Comparison of ENCODE assay signal across 8 mouse cellular contexts in genomic region chr12:98900341-98900880, GRCm38 (mm10). TPM values are rescaled to one million over a fixed set of nuclear protein-coding genes. Genes with fewer than 3 reads are reported as not detected.
DNase-seq lines count a peak whose midpoint lies in the region; ATAC-seq and TF ChIP-seq lines count a peak whose summit lies in the region.

No protein-coding gene starts in this region.

- TF ChIP-seq CTCF in layer of hippocampus, adult 2 months (conservative IDR thresholded peaks at IDR 0.05): no peak
- TF ChIP-seq CTCF in kidney, postnatal 0 days (IDR thresholded peaks at IDR 0.05; ENCODE audit: low read depth): no peak

- peak in 1 of 2 experiments; percentile 23 for DNase-seq in layer of hippocampus, adult 2 months (ENCODE audit: low spot score in 2 of 2)
- DNase-seq in layer of hippocampus, adult 9-10 months (ENCODE audit: low spot score): no peak
- DNase-seq in adrenal gland, adult 8-10 months: peak; percentile 4
- DNase-seq in forebrain, embryonic 14.5 days (ENCODE audit: low spot score): peak; percentile 51
- peak; percentile 14 for DNase-seq in kidney, postnatal 0 days (ENCODE audit: low spot score)
- DNase-seq in midbrain, embryonic 10.5 days (ENCODE audit: low spot score): peak; percentile 68
- DNase-seq in testis, postnatal 10 days (ENCODE audit: low spot score): peak; percentile 50
- no peak for DNase-seq in urinary bladder, postnatal 14 days (ENCODE audit: low spot score)

- H3K4me1 ChIP-seq in forebrain, embryonic 14.5 days (ENCODE audit: control insufficient read depth, insufficient read depth, low read length): peaks cover 12% of the 10 kb centered on the region; the same call in 1 of the 2 replicates
- H3K4me1 ChIP-seq in kidney, postnatal 0 days (replicated peaks; ENCODE audit: insufficient read depth, low read length): 0 out of 2 replicates have a peak, but pooled peaks cover 2% of the 10 kb centered on the region
- peaks cover 28% of the 10 kb centered on the region for H3K4me1 ChIP-seq in midbrain, embryonic 10.5 days

- peak overlapping the region; percentile 92 for H3K27ac ChIP-seq in layer of hippocampus, adult 2 months
- H3K27ac ChIP-seq in forebrain, embryonic 14.5 days (ENCODE audit: low read depth, low read length): peak overlapping the region; percentile 82
- no peak overlapping the region for H3K27ac ChIP-seq in kidney, postnatal 0 days
- peak overlapping the region; percentile 96 for H3K27ac ChIP-seq in midbrain, embryonic 10.5 days (replicated peaks)

- H3K9ac ChIP-seq in forebrain, embryonic 14.5 days (ENCODE audit: low read length): peak overlapping the region; percentile 80
- H3K9ac ChIP-seq in kidney, postnatal 0 days (ENCODE audit: low read depth, low read length): peak overlapping the region; percentile 64; the same call in 1 of the 2 replicates

- peak overlapping the region; percentile 47 for H3K4me2 ChIP-seq in forebrain, embryonic 14.5 days (ENCODE audit: low read length)
- peak overlapping the region; percentile 93 for H3K4me2 ChIP-seq in kidney, postnatal 0 days (ENCODE audit: low read length)

- peak overlapping the region; percentile 91 for H3K4me3 ChIP-seq in layer of hippocampus, adult 2 months
- peak overlapping the region; percentile 87 for H3K4me3 ChIP-seq in forebrain, embryonic 14.5 days (ENCODE audit: low read depth, low read length)
- peak overlapping the region; percentile 79 for H3K4me3 ChIP-seq in kidney, postnatal 0 days (replicated peaks; ENCODE audit: low read depth, low read length)
- peak overlapping the region; percentile 95 for H3K4me3 ChIP-seq in midbrain, embryonic 10.5 days

- WGBS in forebrain, embryonic 14.5 days: 1% methylated on average over 31 of the region's 31 CpGs
- 2% methylated on average over 31 of the region's 31 CpGs for WGBS in kidney, postnatal 0 days
- 1% methylated on average over 31 of the region's 31 CpGs for WGBS in midbrain, embryonic 10.5 days

- H3K36me3 ChIP-seq in forebrain, embryonic 14.5 days (ENCODE audit: control insufficient read depth, insufficient read depth, low read length): no peaks in the 10 kb centered on the region
- no peaks in the 10 kb centered on the region for H3K36me3 ChIP-seq in kidney, postnatal 0 days (ENCODE audit: insufficient read depth, low read length)
- peaks cover 6% of the 10 kb centered on the region; the same call in 1 of the 2 replicates for H3K36me3 ChIP-seq in midbrain, embryonic 10.5 days

- H3K27me3 ChIP-seq in forebrain, embryonic 14.5 days (replicated peaks; ENCODE audit: control insufficient read depth, insufficient read depth, low read length): no peaks in the 10 kb centered on the region
- peaks cover 8% of the 10 kb centered on the region for H3K27me3 ChIP-seq in kidney, postnatal 0 days (ENCODE audit: insufficient read depth, low read length)
- no peaks in the 10 kb centered on the region for H3K27me3 ChIP-seq in midbrain, embryonic 10.5 days (ENCODE audit: low read depth, poor library complexity, severe bottlenecking)

- peak; percentile 31 for ATAC-seq in forebrain, embryonic 14.5 days
- ATAC-seq in kidney, postnatal 0 days (replicated peaks; ENCODE audit: low FRiP score, low read depth): 0 out of 2 replicates have a peak, but pooled peaks have one; percentile 3

- no peaks in the 10 kb centered on the region for H3K9me3 ChIP-seq in forebrain, embryonic 14.5 days (replicated peaks; ENCODE audit: control insufficient read depth, low read length)
- no peaks in the 10 kb centered on the region for H3K9me3 ChIP-seq in kidney, postnatal 0 days (replicated peaks; ENCODE audit: low read length)
- no peaks in the 10 kb centered on the region for H3K9me3 ChIP-seq in midbrain, embryonic 10.5 days (replicated peaks)

RNA-seq across cellular contexts. Expression of gene Eml5, which starts 0.9 kb away (rescaled TPM):
- total RNA-seq in layer of hippocampus, adult 2 months (2021): 100 to 1,000 TPM in 1 of 2 experiments, 10 to 100 TPM in 1; 83.5 to 109 TPM
- total RNA-seq in adrenal gland, adult 8-10 months (2022): 10 to 100 TPM; 26.2 to 62.4 (median 41.2) TPM
- 8.2 and 10.7 TPM in 2 replicates for polyA plus RNA-seq in forebrain, embryonic 14.5 days (2014; fragmentation: Nextera tagmentation; extraction: Ambion mirVana)
- 1.1 and 1.5 TPM in 2 replicates for polyA plus RNA-seq in kidney, postnatal 0 days (2015; fragmentation: Nextera tagmentation; extraction: Ambion mirVana)
- 19.4 and 27.4 TPM in 2 replicates for polyA plus RNA-seq in midbrain, embryonic 10.5 days (2016; fragmentation: Nextera tagmentation; extraction: Ambion mirVana)

RNA-seq across cellular contexts. Expression of gene Ttc8, which starts 20.0 kb away (rescaled TPM):
- total RNA-seq in layer of hippocampus, adult 2 months (2021): 10 to 100 TPM; 43.7 to 59.0 TPM
- 10 to 100 TPM; 21.7 to 44.7 (median 31.8) TPM for total RNA-seq in adrenal gland, adult 8-10 months (2022)
- 34.8 and 35.9 TPM in 2 replicates for polyA plus RNA-seq in forebrain, embryonic 14.5 days (2014; fragmentation: Nextera tagmentation; extraction: Ambion mirVana)
- polyA plus RNA-seq in kidney, postnatal 0 days (2015; fragmentation: Nextera tagmentation; extraction: Ambion mirVana): 31.0 TPM in 2 replicates
- 44.3 and 47.4 TPM in 2 replicates for polyA plus RNA-seq in midbrain, embryonic 10.5 days (2016; fragmentation: Nextera tagmentation; extraction: Ambion mirVana)

Comparison
In these comparisons a context has a peak if more than half of its experiments do, and no peak if none do; other contexts are left out.
1. DNase-seq: peak in adrenal gland, adult 8-10 months (single experiment), forebrain, embryonic 14.5 days (single experiment), kidney, postnatal 0 days (single experiment), midbrain, embryonic 10.5 days (single experiment) and testis, postnatal 10 days (single experiment); none in layer of hippocampus, adult 9-10 months (single experiment) and urinary bladder, postnatal 14 days (single experiment).
2. Peak in every context shown above with its lines, with median percentiles within 50 percentile points of each other: H3K4me3 ChIP-seq.